Mouse (Mus musculus) cerebellum, adult 2 months (tissue): ENCODE measurements around the gene Abl1.

Experiments used
- CTCF ChIP-seq: fragments of 200-500 bp; IDR thresholded peaks from 2 replicates; pipeline ENCODE4 v1.5.1; 2011; ENCODE audit warnings: low read depth, mild to moderate bottlenecking, control low read depth, low read length, moderate library complexity, borderline replicate concordance; ENCODE audit not compliant: insufficient read depth
- POLR2A ChIP-seq: fragments of 200-500 bp; IDR thresholded peaks from 2 replicates; pipeline ENCODE4 v1.6.1; 2011; ENCODE audit warnings: low read length, control low read depth, borderline replicate concordance; ENCODE audit not compliant: insufficient read depth

- TF ChIP-seq CTCF = no peak
- TF ChIP-seq POLR2A = no peak
These were observed 45.4 kb downstream of the Abl1 start for GRCm38 (mm10) chr2:31733558-31733957.
